Mouse (Mus musculus) G1E (cell line): Measurements from ENCODE around the gene Tmem229b.

Experiments
- CTCF ChIP-seq: IDR thresholded peaks from 2 replicates; pipeline ENCODE4 v1.5.1; 2012; ENCODE audit warnings: low read depth, low read length, inconsistent platforms, mixed read lengths
- GATA1 ChIP-seq: IDR thresholded peaks from 2 replicates; pipeline ENCODE4 v1.6.1; 2012; ENCODE audit warnings: borderline replicate concordance, low read length, inconsistent platforms, mixed read lengths
- GATA2 ChIP-seq: IDR thresholded peaks from 2 replicates; pipeline ENCODE4 v1.6.1; 2012; ENCODE audit warnings: low read depth, low read length, inconsistent platforms, borderline replicate concordance
- POLR2AphosphoS5 ChIP-seq: IDR thresholded peaks from 2 replicates; pipeline ENCODE4 v1.6.1; 2012; ENCODE audit warnings: low read depth, low read length, inconsistent platforms; ENCODE audit not compliant: insufficient replicate concordance

DNA sequence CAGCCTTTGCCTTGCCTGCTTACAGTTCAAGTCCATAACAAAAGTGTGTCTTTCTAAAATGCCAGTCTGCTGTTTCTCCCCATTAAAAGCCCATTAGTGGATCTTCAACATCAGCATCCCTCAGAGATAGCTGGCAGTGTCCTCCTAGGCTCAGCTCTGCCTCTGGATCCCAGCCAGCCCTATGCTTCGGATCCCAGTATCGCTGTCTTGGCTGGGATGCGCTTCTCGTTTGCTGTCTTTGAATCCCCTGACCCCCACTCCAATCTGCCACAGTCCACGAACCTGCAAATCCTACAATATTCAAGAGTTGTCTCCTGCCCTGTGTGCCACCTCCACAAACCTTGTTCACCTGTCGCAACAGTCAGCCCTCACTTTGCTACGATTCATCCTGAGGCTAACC, 36.7 kb downstream of the Tmem229b start:
- TF ChIP-seq CTCF: no peak
- TF ChIP-seq POLR2AphosphoS5: no peak
- no peak for TF ChIP-seq GATA1
- no peak for TF ChIP-seq GATA2
